Comparison of ENCODE assay signal across 7 mouse cellular contexts in the genomic region with DNA sequence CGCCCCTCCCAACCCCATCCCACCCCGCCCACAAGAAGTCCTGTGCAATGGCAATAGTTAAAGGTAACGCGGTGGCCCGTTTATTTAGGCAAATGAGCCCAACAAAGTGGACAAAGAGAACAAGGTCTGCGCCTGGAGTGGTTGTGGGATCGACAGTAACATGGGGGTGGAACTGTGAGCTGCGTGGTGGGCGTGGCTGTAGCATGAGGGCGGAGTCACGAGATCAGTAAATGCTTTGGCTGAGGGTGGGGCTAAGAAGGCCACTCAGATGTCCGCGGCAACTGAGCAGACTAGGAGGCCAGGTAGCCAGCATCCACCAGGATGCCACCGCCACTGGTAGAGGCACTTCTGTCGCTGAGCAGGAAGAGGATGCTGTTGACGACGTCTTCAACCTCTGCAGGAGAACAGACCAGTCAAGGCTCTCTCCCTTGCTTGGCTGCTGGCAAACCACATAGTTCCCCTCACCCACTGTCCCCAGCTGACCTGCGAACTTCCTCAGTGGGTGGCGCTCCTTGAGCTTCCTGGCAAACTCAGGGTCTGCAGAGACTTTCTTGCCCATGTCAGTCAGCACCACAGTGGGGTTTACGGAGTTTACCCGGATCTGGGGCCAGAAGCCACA. TPM values are rescaled to one million over a fixed set of nuclear protein-coding genes. Genes with fewer than 3 reads are reported as not detected.
A peak's percentile ranks its signal among the peaks of the same experiment; 100 is the strongest.
DNase-seq lines count a peak whose midpoint lies in the region; ATAC-seq and TF ChIP-seq lines count a peak whose summit lies in the region.
"Not testable (repeated sequence)": the region's sequence is repeated elsewhere in the genome, so short reads cannot be mapped to it uniquely, and the experiment has no call there.

No protein-coding gene starts in this region.

- ATAC-seq in erythroid progenitor cell, adult 5-6 weeks (replicated peaks; ENCODE audit: low FRiP score, poor library complexity, severe bottlenecking), result 0 out of 2 replicates have a peak, but pooled peaks have one; percentile 33
- ATAC-seq in heart, embryonic 15.5 days (replicated peaks; ENCODE audit: insufficient number of reproducible peaks, insufficient read depth, low FRiP score, low read depth), result not testable (repeated sequence)
- peak; percentile 30 for ATAC-seq in neutrophil, adult 5-6 weeks (ENCODE audit: extremely low read depth, insufficient number of reproducible peaks, low FRiP score, poor library complexity, severe bottlenecking)

- H3K4me1 ChIP-seq in bone marrow, adult 2 months (ENCODE audit: control insufficient read depth, insufficient read depth, low read length), result not testable (repeated sequence)
- peaks cover 15% of the 10 kb centered on the region for H3K4me1 ChIP-seq in heart, embryonic 15.5 days (replicated peaks)
- H3K4me1 ChIP-seq in liver, adult 2 months (ENCODE audit: control insufficient read depth, insufficient read depth, low read length), result peaks cover 10% of the 10 kb centered on the region; the same call in 1 of the 2 replicates
- peaks cover 56% of the 10 kb centered on the region for H3K4me1 ChIP-seq in megakaryocyte, embryonic 14.5 days

- TF ChIP-seq CTCF in bone marrow, adult 2 months (IDR thresholded peaks at IDR 0.05; ENCODE audit: control insufficient read depth, insufficient read depth, low read length); liver, adult 2 months (IDR thresholded peaks at IDR 0.05; ENCODE audit: low read depth, low read length): not testable (repeated sequence)

- H3K4me3 ChIP-seq in bone marrow, adult 2 months (replicated peaks; ENCODE audit: control insufficient read depth, low read depth, low read length), result peak overlapping the region; percentile 48
- H3K4me3 ChIP-seq in heart, embryonic 15.5 days; liver, adult 2 months (ENCODE audit: insufficient read depth, low read depth, low read length): not testable (repeated sequence)
- H3K4me3 ChIP-seq in megakaryocyte, embryonic 14.5 days (replicated peaks), result peak overlapping the region; percentile 84

- not testable (repeated sequence) for H3K36me3 ChIP-seq in heart, embryonic 15.5 days; liver, adult 2 months (ENCODE audit: control insufficient read depth, insufficient read depth, low read length)
- peaks cover 17% of the 10 kb centered on the region for H3K36me3 ChIP-seq in megakaryocyte, embryonic 14.5 days (replicated peaks; ENCODE audit: low read length)

- peak; percentile 58 for DNase-seq in kidney, adult 18-20 months
- DNase-seq in liver, adult 2 months (ENCODE audit: extremely low read depth, low read depth, low spot score), result peak; percentile 82

- not testable (repeated sequence) for H3K9ac ChIP-seq in heart, embryonic 15.5 days; liver, adult 2 months (ENCODE audit: low read depth, low read length)

- WGBS in bone marrow, adult 2 months, result 5% methylated on average over 18 of the region's 21 CpGs
- 3% methylated on average over 17 of the region's 21 CpGs for WGBS in heart, embryonic 15.5 days
- WGBS in liver, adult 2 months, result 4% methylated on average over 18 of the region's 21 CpGs

- H3K27me3 ChIP-seq in heart, embryonic 15.5 days, result peaks cover 38% of the 10 kb centered on the region
- not testable (repeated sequence) for H3K27me3 ChIP-seq in liver, adult 2 months (ENCODE audit: control insufficient read depth, insufficient read depth, low read length)
- H3K27me3 ChIP-seq in megakaryocyte, embryonic 14.5 days (replicated peaks), result peaks cover 49% of the 10 kb centered on the region

- peak overlapping the region; percentile 40; the same call in 1 of the 2 replicates for H3K27ac ChIP-seq in bone marrow, adult 2 months (ENCODE audit: control insufficient read depth, insufficient read depth, low read depth, low read length, poor library complexity)
- not testable (repeated sequence) for H3K27ac ChIP-seq in heart, embryonic 15.5 days; liver, adult 2 months (replicated peaks; ENCODE audit: insufficient read depth, low read depth, low read length)

- H3K9me3 ChIP-seq in heart, embryonic 15.5 days (replicated peaks); megakaryocyte, embryonic 14.5 days: not testable (repeated sequence)

- not testable (repeated sequence) for TF ChIP-seq POLR2A in bone marrow, adult 2 months (IDR thresholded peaks at IDR 0.05; ENCODE audit: borderline replicate concordance, control insufficient read depth, low read depth, low read length); liver, adult 2 months (IDR thresholded peaks at IDR 0.05; ENCODE audit: extremely low read depth, insufficient read depth, low read length)

- H3K4me2 ChIP-seq in heart, embryonic 15.5 days, result peak overlapping the region; percentile 16; the same call in 1 of the 2 replicates

- H3K79me2 ChIP-seq in liver, adult 2 months (ENCODE audit: control insufficient read depth, insufficient read depth, low read length), result not testable (repeated sequence)

RNA-seq across cellular contexts. Expression of a gene that starts 2.4 kb away (rescaled TPM):
- polyA plus RNA-seq in bone marrow, adult 2 months (2011; ENCODE audit: insufficient read depth, insufficient read length, low replicate concordance, missing spikeins), result 3.8 and 8.0 TPM in 2 replicates
- total RNA-seq in erythroid progenitor cell, adult 5-6 weeks (2015; ENCODE audit: low replicate concordance), result 21.8 and 23.4 TPM in 2 replicates
- not detected in 2 replicates for total RNA-seq in erythroid progenitor cell, adult 5-6 weeks (2017; ENCODE audit: low replicate concordance)
- 11.4 and 46.0 TPM in 2 replicates for polyA plus RNA-seq in heart, embryonic 15.5 days (2015; fragmentation: Nextera tagmentation; extraction: Ambion mirVana)
- total RNA-seq in liver, adult 2 months (2014; rRNA removed), result not detected in 2 replicates
- polyA plus RNA-seq in liver, adult 2 months (2012; rRNA removed), result 0.28 and 0.86 TPM in 2 replicates
- polyA plus RNA-seq in megakaryocyte, embryonic 14.5 days (2012; ENCODE audit: insufficient read depth, low replicate concordance), result 2.1 TPM in 1 of 2 replicates, not detected in the other
- 0.81 TPM in 1 of 2 replicates, not detected in the other for total RNA-seq in neutrophil, adult 5-6 weeks (2017)

RNA-seq across cellular contexts. Expression of a gene that starts 2.5 kb away (rescaled TPM):
- polyA plus RNA-seq in bone marrow, adult 2 months (2011; ENCODE audit: insufficient read depth, insufficient read length, low replicate concordance, missing spikeins), result 7.4 and 9.4 TPM in 2 replicates
- total RNA-seq in erythroid progenitor cell, adult 5-6 weeks (2015; ENCODE audit: low replicate concordance), result 3.6 TPM in 1 of 2 replicates, not detected in the other
- total RNA-seq in erythroid progenitor cell, adult 5-6 weeks (2017; ENCODE audit: low replicate concordance), result 7.2 TPM in 1 of 2 replicates, not detected in the other
- polyA plus RNA-seq in heart, embryonic 15.5 days (2015; fragmentation: Nextera tagmentation; extraction: Ambion mirVana), result 7.0 and 16.7 TPM in 2 replicates
- total RNA-seq in liver, adult 2 months (2014; rRNA removed), result 215 and 230 TPM in 2 replicates
- 512 and 554 TPM in 2 replicates for polyA plus RNA-seq in liver, adult 2 months (2012; rRNA removed)
- polyA plus RNA-seq in megakaryocyte, embryonic 14.5 days (2012; ENCODE audit: insufficient read depth, low replicate concordance), result 100 and 241 TPM in 2 replicates
- total RNA-seq in neutrophil, adult 5-6 weeks (2017), result 6.8 and 8.1 TPM in 2 replicates

RNA-seq across cellular contexts. Expression of a gene that starts 8.3 kb away (rescaled TPM):
- 2.4 and 5.8 TPM in 2 replicates for polyA plus RNA-seq in bone marrow, adult 2 months (2011; ENCODE audit: insufficient read depth, insufficient read length, low replicate concordance, missing spikeins)
- total RNA-seq in erythroid progenitor cell, adult 5-6 weeks (2015; ENCODE audit: low replicate concordance), result not detected in 2 replicates
- 1.3 and 3.5 TPM in 2 replicates for total RNA-seq in erythroid progenitor cell, adult 5-6 weeks (2017; ENCODE audit: low replicate concordance)
- polyA plus RNA-seq in heart, embryonic 15.5 days (2015; fragmentation: Nextera tagmentation; extraction: Ambion mirVana), result 7.8 and 17.0 TPM in 2 replicates
- total RNA-seq in liver, adult 2 months (2014; rRNA removed), result 0.20 and 0.55 TPM in 2 replicates
- 0.72 and 1.1 TPM in 2 replicates for polyA plus RNA-seq in liver, adult 2 months (2012; rRNA removed)
- 1.8 and 2.3 TPM in 2 replicates for polyA plus RNA-seq in megakaryocyte, embryonic 14.5 days (2012; ENCODE audit: insufficient read depth, low replicate concordance)
- 0.98 TPM in 1 of 2 replicates, not detected in the other for total RNA-seq in neutrophil, adult 5-6 weeks (2017)

RNA-seq across cellular contexts. Expression of a gene that starts 15.8 kb away (rescaled TPM):
- polyA plus RNA-seq in bone marrow, adult 2 months (2011; ENCODE audit: insufficient read depth, insufficient read length, low replicate concordance, missing spikeins), result 25.5 and 41.4 TPM in 2 replicates
- 3.4 and 6.1 TPM in 2 replicates for total RNA-seq in erythroid progenitor cell, adult 5-6 weeks (2015; ENCODE audit: low replicate concordance)
- 12.3 and 12.9 TPM in 2 replicates for total RNA-seq in erythroid progenitor cell, adult 5-6 weeks (2017; ENCODE audit: low replicate concordance)
- 27.5 and 36.8 TPM in 2 replicates for polyA plus RNA-seq in heart, embryonic 15.5 days (2015; fragmentation: Nextera tagmentation; extraction: Ambion mirVana)
- 4.4 and 5.1 TPM in 2 replicates for total RNA-seq in liver, adult 2 months (2014; rRNA removed)
- 7.4 and 9.8 TPM in 2 replicates for polyA plus RNA-seq in liver, adult 2 months (2012; rRNA removed)
- polyA plus RNA-seq in megakaryocyte, embryonic 14.5 days (2012; ENCODE audit: insufficient read depth, low replicate concordance), result 10.0 and 23.5 TPM in 2 replicates
- total RNA-seq in neutrophil, adult 5-6 weeks (2017), result 47.1 and 47.6 TPM in 2 replicates

RNA-seq across cellular contexts. Expression of a gene that starts 16.0 kb away (rescaled TPM):
- polyA plus RNA-seq in bone marrow, adult 2 months (2011; ENCODE audit: insufficient read depth, insufficient read length, low replicate concordance, missing spikeins), result 39.2 and 57.8 TPM in 2 replicates
- total RNA-seq in erythroid progenitor cell, adult 5-6 weeks (2015; ENCODE audit: low replicate concordance), result 7.1 and 35.3 TPM in 2 replicates
- 15.0 and 21.2 TPM in 2 replicates for total RNA-seq in erythroid progenitor cell, adult 5-6 weeks (2017; ENCODE audit: low replicate concordance)
- polyA plus RNA-seq in heart, embryonic 15.5 days (2015; fragmentation: Nextera tagmentation; extraction: Ambion mirVana), result 105 and 111 TPM in 2 replicates
- 20.3 and 20.5 TPM in 2 replicates for total RNA-seq in liver, adult 2 months (2014; rRNA removed)
- polyA plus RNA-seq in liver, adult 2 months (2012; rRNA removed), result 63.4 and 74.6 TPM in 2 replicates
- polyA plus RNA-seq in megakaryocyte, embryonic 14.5 days (2012; ENCODE audit: insufficient read depth, low replicate concordance), result 93.0 and 128 TPM in 2 replicates
- 24.2 and 44.7 TPM in 2 replicates for total RNA-seq in neutrophil, adult 5-6 weeks (2017)
